Mouse (Mus musculus) liver, embryonic 16.5 days (tissue): ENCODE measurements around the gene Nup210l. TPM values are rescaled to one million over a fixed set of nuclear protein-coding genes. Genes with fewer than 3 reads are reported as not detected.

ENCODE experiments used
- ATAC-seq: fragments of 200-750 bp; cut with Nextera tagmentation; 2 replicates; pipeline ENCODE4 v1.8.0; 2017; ENCODE audit warnings: low read depth, mild to moderate bottlenecking, moderate number of reproducible peaks, moderate library complexity
- H3K27ac ChIP-seq: fragments of 300-500 bp; sonication (generic); 2 replicates; pipeline ENCODE4 v1.5.1; 2014; ENCODE audit warnings: mild to moderate bottlenecking, low read length
- H3K27me3 ChIP-seq: fragments of 300-500 bp; sonication (generic); 2 replicates; pipeline ENCODE4 v1.6.1; 2014; ENCODE audit warnings: low read depth, low read length, mixed read lengths; ENCODE audit not compliant: control insufficient read depth, insufficient read depth
- H3K36me3 ChIP-seq: fragments of 300-500 bp; sonication (generic); 2 replicates; pipeline ENCODE4 v1.6.1; 2014; ENCODE audit warnings: mild to moderate bottlenecking; ENCODE audit not compliant: control insufficient read depth, insufficient read depth
- H3K4me1 ChIP-seq: fragments of 300-500 bp; sonication (generic); 2 replicates; pipeline ENCODE4 v1.6.1; 2014; ENCODE audit warnings: low read depth, low read length, mixed read lengths; ENCODE audit not compliant: control insufficient read depth
- H3K4me2 ChIP-seq: fragments of 300-500 bp; sonication (generic); 2 replicates; pipeline ENCODE4 v1.6.1; 2014; ENCODE audit warnings: low read depth, low read length, mixed read lengths
- H3K4me3 ChIP-seq: fragments of 300-500 bp; sonication (generic); 2 replicates; pipeline ENCODE4 v1.5.1; 2014; ENCODE audit warnings: low read depth, mild to moderate bottlenecking, low read length
- H3K9ac ChIP-seq: fragments of 300-500 bp; sonication (generic); 2 replicates; pipeline ENCODE4 v1.6.1; 2014; ENCODE audit warnings: low read depth, low read length
- H3K9me3 ChIP-seq: fragments of 300-500 bp; sonication (generic); replicated peaks from 2 replicates; pipeline ENCODE4 v1.6.1; 2016; ENCODE audit warnings: low read length; ENCODE audit not compliant: control insufficient read depth
- WGBS: fragments of 180-500 bp; shearing (Covaris S2); extraction: QIAGEN DNeasy Blood & Tissue Kit; methylation state at CpG from one replicate; pipeline ENCODE4 v1.1.7; 2014; ENCODE audit not compliant: insufficient replicate concordance; 5-methylcytosine and 5-hydroxymethylcytosine counted together
- polyA plus RNA-seq: library from polyadenylated mRNA; unstranded; fragments of >200 nt; fragmentation: Nextera tagmentation; extraction: Ambion mirVana; gene quantifications from 2 replicates; pipeline ENCODE4 v1.2.1, GENCODE M21; 2015

The Nup210l gene
- polyA plus RNA-seq, 1 experiment from 2014 or later, result 0.04 TPM

DNA sequence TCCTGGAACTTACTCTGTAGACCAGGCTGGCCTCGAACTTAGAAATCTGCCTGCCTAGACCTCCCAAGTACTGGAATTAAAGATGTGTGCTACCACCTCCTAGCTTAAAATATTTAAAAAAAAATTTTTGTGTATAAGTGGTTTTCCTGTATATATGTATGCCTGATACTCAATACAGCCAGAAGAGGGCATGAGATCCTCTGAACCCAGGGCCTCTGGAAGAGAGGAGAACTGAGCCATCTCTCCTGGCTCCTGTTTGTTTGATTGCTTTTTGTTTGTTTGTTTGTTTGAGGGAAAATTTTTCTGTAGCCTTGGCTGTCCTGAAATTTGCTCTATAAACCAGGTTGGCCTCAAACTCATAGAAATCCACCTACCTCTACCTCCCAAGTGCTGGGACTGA, 29.4 kb downstream of the Nup210l start:
- Histone ChIP-seq H3K4me2 (no peak overlapping the region), H3K27ac (no peak overlapping the region), H3K27me3 (no peaks in the 10 kb centered on the region), H3K9me3 (no peaks in the 10 kb centered on the region), H3K4me1 (no peaks in the 10 kb centered on the region), H3K36me3 (no peaks in the 10 kb centered on the region), H3K9ac (no peak overlapping the region), H3K4me3 (no peak overlapping the region)
- ATAC-seq, result no peak
- WGBS, result 58% methylated on average over 1 of the region's 1 CpGs

- ATAC-seq, result no peak
- no peaks in the 10 kb centered on the region for H3K4me1 ChIP-seq
- H3K4me2 ChIP-seq, result no peak overlapping the region
- H3K4me3 ChIP-seq, result no peak overlapping the region
- WGBS, result 46% methylated on average over 3 of the region's 3 CpGs
- no peaks in the 10 kb centered on the region for H3K27me3 ChIP-seq
- no peaks in the 10 kb centered on the region for H3K9me3 ChIP-seq
- H3K36me3 ChIP-seq, result no peaks in the 10 kb centered on the region
- no peak overlapping the region for H3K9ac ChIP-seq
- H3K27ac ChIP-seq, result no peak overlapping the region
Observed at GRCm38 (mm10) chr3:90134483-90134882, 30.6 kb downstream of the Nup210l start.

DNA sequence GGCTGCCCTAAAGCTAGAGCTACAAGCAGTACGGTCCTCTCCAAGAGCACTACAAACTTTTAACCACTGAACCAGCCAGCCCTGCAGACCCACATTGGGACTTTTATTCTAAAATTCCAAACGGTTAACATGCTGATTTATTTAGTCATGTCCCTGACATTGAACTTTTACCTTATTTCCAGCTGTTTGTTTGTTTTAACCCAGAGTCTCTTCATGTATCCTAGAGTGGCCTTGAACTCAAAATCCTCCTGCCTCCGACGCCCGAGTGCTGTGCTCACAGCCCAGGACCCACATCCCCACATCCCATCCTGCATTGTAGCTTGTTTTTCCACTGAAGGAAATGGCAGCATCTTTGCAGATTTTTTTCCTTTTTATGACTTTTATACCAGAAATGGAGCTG, 31.1 kb downstream of the Nup210l start:
- Histone ChIP-seq H3K9ac (no peak overlapping the region), H3K36me3 (no peaks in the 10 kb centered on the region), H3K4me2 (no peak overlapping the region), H3K9me3 (no peaks in the 10 kb centered on the region), H3K4me1 (no peaks in the 10 kb centered on the region), H3K4me3 (no peak overlapping the region), H3K27ac (no peak overlapping the region), H3K27me3 (no peaks in the 10 kb centered on the region)
- 56% methylated on average over 5 of the region's 5 CpGs for WGBS
- no peak for ATAC-seq

GRCm38 (mm10) chr3:90136660-90137059, 32.7 kb downstream of the Nup210l start:
- no peak overlapping the region for H3K4me3 ChIP-seq
- H3K4me1 ChIP-seq, result no peaks in the 10 kb centered on the region
- H3K27ac ChIP-seq, result no peak overlapping the region
- H3K9me3 ChIP-seq, result no peaks in the 10 kb centered on the region
- H3K4me2 ChIP-seq, result no peak overlapping the region
- WGBS, result 49% methylated on average over 13 of the region's 13 CpGs
- no peaks in the 10 kb centered on the region for H3K27me3 ChIP-seq
- ATAC-seq, result no peak
- no peaks in the 10 kb centered on the region for H3K36me3 ChIP-seq
- no peak overlapping the region for H3K9ac ChIP-seq

- Histone ChIP-seq H3K27me3 (no peaks in the 10 kb centered on the region), H3K27ac (no peak overlapping the region), H3K4me1 (no peaks in the 10 kb centered on the region), H3K36me3 (no peaks in the 10 kb centered on the region), H3K4me3 (no peak overlapping the region), H3K9me3 (no peaks in the 10 kb centered on the region), H3K4me2 (no peak overlapping the region), H3K9ac (no peak overlapping the region)
- no peak for ATAC-seq
- WGBS, result 67% methylated on average over 1 of the region's 1 CpGs
Observed at GRCm38 (mm10) chr3:90137606-90138005, 33.7 kb downstream of the Nup210l start.

DNA sequence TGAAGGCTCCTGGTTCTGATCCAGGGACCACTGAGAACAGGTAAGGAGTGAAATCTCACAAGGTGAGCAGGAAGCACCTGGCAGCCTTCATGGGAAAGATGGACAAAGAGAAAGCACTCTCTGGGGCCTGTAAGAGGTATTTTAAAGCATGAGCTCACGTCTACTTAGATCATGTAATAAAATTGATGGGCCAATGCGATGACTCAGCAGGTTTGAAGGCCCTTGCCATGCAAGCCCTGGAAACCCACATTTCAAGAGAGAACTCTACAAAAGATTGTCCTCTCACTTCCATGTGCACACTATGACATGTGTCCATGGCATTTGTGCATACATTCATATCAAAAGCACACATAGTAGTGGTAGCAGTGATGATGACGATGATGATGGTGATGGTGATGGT, 36.0 kb downstream of the Nup210l start:
- WGBS, result 74% methylated on average over 3 of the region's 3 CpGs
- Histone ChIP-seq H3K4me3 (no peak overlapping the region), H3K4me1 (no peaks in the 10 kb centered on the region), H3K9me3 (no peaks in the 10 kb centered on the region), H3K36me3 (no peaks in the 10 kb centered on the region), H3K27ac (no peak overlapping the region), H3K9ac (no peak overlapping the region), H3K4me2 (no peak overlapping the region), H3K27me3 (no peaks in the 10 kb centered on the region)
- no peak for ATAC-seq

DNA sequence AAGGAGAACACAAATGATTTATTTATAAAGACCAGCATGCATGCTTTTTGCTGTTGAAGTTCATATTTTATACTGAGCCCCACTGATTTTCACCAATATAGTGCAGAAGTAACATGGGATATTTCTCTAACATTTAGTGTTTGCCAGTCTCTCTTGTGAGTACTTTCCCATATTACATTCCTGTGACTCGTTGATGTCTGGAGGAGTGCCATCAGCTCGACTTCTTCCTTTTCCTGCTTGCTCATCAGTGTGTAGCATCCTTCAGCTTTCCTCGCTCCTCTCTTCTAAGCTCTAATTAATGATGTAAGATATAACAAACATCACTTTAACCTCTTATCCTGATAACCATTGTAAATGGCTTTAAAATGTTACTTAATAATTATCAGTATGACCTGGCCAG, 41.5 kb downstream of the Nup210l start:
- WGBS, result 49% methylated on average over 3 of the region's 3 CpGs
- no peaks in the 10 kb centered on the region for H3K4me1 ChIP-seq
- no peak overlapping the region for H3K4me2 ChIP-seq
- no peaks in the 10 kb centered on the region for H3K27me3 ChIP-seq
- H3K36me3 ChIP-seq, result no peaks in the 10 kb centered on the region
- no peak overlapping the region for H3K9ac ChIP-seq
- H3K4me3 ChIP-seq, result no peak overlapping the region
- no peak overlapping the region for H3K27ac ChIP-seq
- no peaks in the 10 kb centered on the region for H3K9me3 ChIP-seq
- ATAC-seq, result no peak

DNA sequence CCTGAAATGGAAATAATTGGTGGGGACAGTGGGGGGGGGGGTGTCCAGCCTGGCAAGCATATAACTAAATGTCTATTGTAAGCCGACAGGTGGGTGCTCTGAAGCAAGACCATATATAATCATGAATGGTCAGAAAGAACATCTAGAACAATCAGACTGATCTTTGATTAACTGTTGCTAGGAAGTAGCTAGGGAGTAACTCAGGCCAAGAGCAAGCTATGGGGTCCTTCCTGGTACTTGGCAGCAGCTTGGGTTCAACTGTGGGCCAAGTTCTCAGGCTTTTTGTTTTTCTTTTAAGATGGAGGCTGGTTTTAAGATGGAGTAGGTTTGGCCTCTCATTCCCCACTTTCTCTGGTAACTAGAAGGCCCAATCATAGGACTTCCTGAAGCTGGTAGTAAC, 42.7 kb downstream of the Nup210l start:
- no peaks in the 10 kb centered on the region for H3K9me3 ChIP-seq
- no peak overlapping the region for H3K27ac ChIP-seq
- no peaks in the 10 kb centered on the region for H3K36me3 ChIP-seq
- 78% methylated on average over 1 of the region's 1 CpGs for WGBS
- no peak for ATAC-seq
- H3K4me3 ChIP-seq, result no peak overlapping the region
- no peak overlapping the region for H3K9ac ChIP-seq
- H3K27me3 ChIP-seq, result no peaks in the 10 kb centered on the region
- H3K4me2 ChIP-seq, result no peak overlapping the region
- H3K4me1 ChIP-seq, result no peaks in the 10 kb centered on the region

GRCm38 (mm10) chr3:90151086-90151740, 47.3 kb downstream of the Nup210l start:
- no peaks in the 10 kb centered on the region for H3K27me3 ChIP-seq
- WGBS, result 71% methylated on average over 12 of the region's 12 CpGs
- ATAC-seq, result no peak

More at GRCm38 (mm10) chr3:90151086-90151740, 47.3 kb downstream of the Nup210l start:
- Histone ChIP-seq H3K4me3 (no peak overlapping the region), H3K9ac (no peak overlapping the region), H3K9me3 (no peaks in the 10 kb centered on the region), H3K4me2 (no peak overlapping the region), H3K4me1 (no peaks in the 10 kb centered on the region), H3K36me3 (no peaks in the 10 kb centered on the region), H3K27ac (no peak overlapping the region)
